Mouse (Mus musculus) heart, embryonic 11.5 days (tissue): ENCODE measurements around the gene Kcne2. TPM values are rescaled to one million over a fixed set of nuclear protein-coding genes. Genes with fewer than 3 reads are reported as not detected.

Source experiments
- ATAC-seq: fragments of 200-750 bp; cut with Nextera tagmentation; replicated peaks from 2 replicates; pipeline ENCODE4 v1.8.0; 2017; ENCODE audit warnings: moderate library complexity; ENCODE audit not compliant: insufficient number of reproducible peaks, low FRiP score, low TSS enrichment
- H3K27ac ChIP-seq: fragments of 300-500 bp; sonication (generic); 2 replicates; pipeline ENCODE4 v1.5.1; 2014; ENCODE audit warnings: mild to moderate bottlenecking, low read depth, low read length
- H3K27me3 ChIP-seq: fragments of 300-500 bp; sonication (generic); 2 replicates; pipeline ENCODE4 v1.6.1; 2014; ENCODE audit warnings: mild to moderate bottlenecking, low read length, mixed read lengths; ENCODE audit not compliant: control insufficient read depth, insufficient read depth
- H3K36me3 ChIP-seq: fragments of 300-500 bp; sonication (generic); 2 replicates; pipeline ENCODE4 v1.6.1; 2014; ENCODE audit warnings: mild to moderate bottlenecking, low read length, moderate library complexity, mixed read lengths; ENCODE audit not compliant: control insufficient read depth, insufficient read depth
- H3K4me1 ChIP-seq: fragments of 300-500 bp; sonication (generic); 2 replicates; pipeline ENCODE4 v1.6.1; 2014; ENCODE audit warnings: low read length; ENCODE audit not compliant: control insufficient read depth, insufficient read depth
- H3K4me2 ChIP-seq: fragments of 300-500 bp; sonication (generic); 2 replicates; pipeline ENCODE4 v1.6.1; 2014; ENCODE audit warnings: mild to moderate bottlenecking, moderate library complexity
- H3K4me3 ChIP-seq: fragments of 300-500 bp; sonication (generic); 2 replicates; pipeline ENCODE4 v1.5.1; 2014; ENCODE audit warnings: low read depth, low read length
- H3K9ac ChIP-seq: fragments of 300-500 bp; sonication (generic); 2 replicates; pipeline ENCODE4 v1.6.1; 2014; ENCODE audit warnings: mild to moderate bottlenecking, low read depth, low read length, moderate library complexity
- H3K9me3 ChIP-seq: fragments of 300-500 bp; sonication (generic); replicated peaks from 2 replicates; pipeline ENCODE4 v1.6.1; 2016; ENCODE audit warnings: low read length; ENCODE audit not compliant: control insufficient read depth
- WGBS: fragments of 180-500 bp; shearing (Covaris S2); extraction: QIAGEN DNeasy Blood & Tissue Kit; methylation state at CpG from one replicate; pipeline ENCODE4 v1.1.7; 2014; ENCODE audit not compliant: insufficient replicate concordance; 5-methylcytosine and 5-hydroxymethylcytosine counted together
- polyA plus RNA-seq: library from polyadenylated mRNA; unstranded; fragments of >200 nt; fragmentation: Nextera tagmentation; extraction: Ambion mirVana; gene quantifications from 2 replicates; pipeline ENCODE4 v1.2.1, GENCODE M21; 2014

Gene Kcne2
- polyA plus RNA-seq, 1 experiment from 2014 or later = 1.8 TPM

- H3K27me3 ChIP-seq = no peaks in the 10 kb centered on the region
- H3K27ac ChIP-seq = no peak overlapping the region
- WGBS = 56% methylated on average over 9 of the region's 9 CpGs
- H3K4me3 ChIP-seq = no peak overlapping the region
- ATAC-seq = no peak
- no peaks in the 10 kb centered on the region for H3K36me3 ChIP-seq
- peaks cover 14% of the 10 kb centered on the region for H3K4me1 ChIP-seq
- H3K4me2 ChIP-seq = no peak overlapping the region
- no peaks in the 10 kb centered on the region for H3K9me3 ChIP-seq
- no peak overlapping the region for H3K9ac ChIP-seq
Observed at GRCm38 (mm10) chr16:92334600-92334999, 42.4 kb downstream of the Kcne2 start.

GRCm38 (mm10) chr16:92336280-92336679 lies 44.1 kb downstream of the Kcne2 start:
- H3K27me3 ChIP-seq = no peaks in the 10 kb centered on the region
- no peak overlapping the region for H3K9ac ChIP-seq
- no peaks in the 10 kb centered on the region for H3K9me3 ChIP-seq
- H3K4me2 ChIP-seq = no peak overlapping the region
- WGBS = 8% methylated on average over 9 of the region's 9 CpGs
- H3K36me3 ChIP-seq = no peaks in the 10 kb centered on the region
- H3K4me1 ChIP-seq = peaks cover 25% of the 10 kb centered on the region
- ATAC-seq = no peak
- H3K4me3 ChIP-seq = no peak overlapping the region
- no peak overlapping the region for H3K27ac ChIP-seq

GRCm38 (mm10) chr16:92340612-92341511 lies 48.7 kb downstream of the Kcne2 start:
- Histone ChIP-seq H3K4me3 (peak overlapping the region; percentile 18), H3K4me2 (peak overlapping the region; percentile 58), H3K27ac (peak overlapping the region; percentile 88), H3K9ac (peak overlapping the region; percentile 39), H3K36me3 (no peaks in the 10 kb centered on the region), H3K27me3 (no peaks in the 10 kb centered on the region), H3K9me3 (no peaks in the 10 kb centered on the region), H3K4me1 (peaks cover 34% of the 10 kb centered on the region)
- 15% methylated on average over 27 of the region's 27 CpGs for WGBS
- peak; percentile 31; the same call in 1 of the 2 replicates for ATAC-seq

GRCm38 (mm10) chr16:92345177-92345576 lies 53.0 kb downstream of the Kcne2 start:
- H3K9ac ChIP-seq = 0 out of 2 replicates have a peak overlapping the region, but pooled peaks have one; percentile 36
- 19% methylated on average over 11 of the region's 11 CpGs for WGBS
- H3K4me2 ChIP-seq = peak overlapping the region; percentile 17; the same call in 1 of the 2 replicates
- ATAC-seq = peak; percentile 57
- H3K36me3 ChIP-seq = no peaks in the 10 kb centered on the region
- H3K9me3 ChIP-seq = no peaks in the 10 kb centered on the region
- H3K27ac ChIP-seq = peak overlapping the region; percentile 95
- peaks cover 32% of the 10 kb centered on the region for H3K4me1 ChIP-seq
- H3K27me3 ChIP-seq = no peaks in the 10 kb centered on the region
- H3K4me3 ChIP-seq = no peak overlapping the region

GRCm38 (mm10) chr16:92346297-92346916 lies 54.2 kb downstream of the Kcne2 start:
- Histone ChIP-seq H3K4me2 (peak overlapping the region; percentile 7; the same call in 1 of the 2 replicates), H3K36me3 (no peaks in the 10 kb centered on the region), H3K27me3 (no peaks in the 10 kb centered on the region), H3K4me3 (no peak overlapping the region), H3K27ac (peak overlapping the region; percentile 95), H3K9ac (peak overlapping the region; percentile 18; the same call in 1 of the 2 replicates), H3K4me1 (peaks cover 22% of the 10 kb centered on the region), H3K9me3 (no peaks in the 10 kb centered on the region)
- peak; percentile 62 for ATAC-seq
- WGBS = 50% methylated on average over 13 of the region's 13 CpGs

Other genes starting within 250 kb of the Kcne2 start
- gene Mrps6, start 234.1 kb upstream of the Kcne2 start, polyA plus RNA-seq = 121 and 136 TPM in 2 replicates
- 0.20 TPM in 1 of 2 replicates, not detected in the other for gene Gm49711, start 234.1 kb upstream of the Kcne2 start, polyA plus RNA-seq
- gene Slc5a3, start 234.1 kb upstream of the Kcne2 start, polyA plus RNA-seq = 5.7 and 6.7 TPM in 2 replicates
- 117 and 119 TPM in 2 replicates for gene Smim11, start 8.9 kb downstream of the Kcne2 start, polyA plus RNA-seq
- gene Fam243, start 29.1 kb downstream of the Kcne2 start, polyA plus RNA-seq = not detected in 2 replicates
- gene Kcne1, start 67.1 kb downstream of the Kcne2 start, polyA plus RNA-seq = 64.5 TPM in 2 replicates
- 103 and 150 TPM in 2 replicates for gene Rcan1, start 178.5 kb downstream of the Kcne2 start, polyA plus RNA-seq
- 0.54 and 0.59 TPM in 2 replicates for gene Clic6, start 193.3 kb downstream of the Kcne2 start, polyA plus RNA-seq